Mouse (Mus musculus): ENCODE data around the gene Igbp1. TPM values are rescaled to one million over a fixed set of nuclear protein-coding genes. Genes with fewer than 3 reads are reported as not detected.

The Igbp1 gene
- total and polyA plus RNA-seq, 2 experiments from 2014 or later: 26.4 to 44.9 TPM

- H3K36me3 ChIP-seq (ENCODE audit: insufficient read depth): no peaks in the 10 kb centered on the region
- ATAC-seq (no peak), DNase-seq (no peak)
- no peak for TF ChIP-seq CTCF (IDR thresholded peaks at IDR 0.05; ENCODE audit: low read depth)
- no peaks in the 10 kb centered on the region; the same call in 1 of the 2 replicates for H3K27me3 ChIP-seq (ENCODE audit: insufficient read depth, low read length)
- no peak within 1 kb of the TSS for H3K4me3 ChIP-seq (ENCODE audit: low read depth, low read length)
- H3K9ac ChIP-seq: no peak within 1 kb of the TSS
- no peak within 1 kb of the TSS for H3K4me2 ChIP-seq (ENCODE audit: low read depth)
- 62% methylated on average over 4 of the region's 4 CpGs for whole genome bisulfite sequencing
- no peaks in the 10 kb centered on the region for H3K4me1 ChIP-seq (ENCODE audit: insufficient read depth)
- no peaks in the 10 kb centered on the region for H3K9me3 ChIP-seq (ENCODE audit: low read length)
- H3K27ac ChIP-seq (ENCODE audit: low read depth, low read length): no peak within 1 kb of the TSS
Observed at GRCm38 (mm10) chrX:100524471-100524870, 30.4 kb downstream of the Igbp1 start, which contains the start of gene Dgat2l6. Gene Dgat2l6, plus strand, starts transcription at chrX:100524838.

- H3K4me3 ChIP-seq (ENCODE audit: low read depth, low read length): no peak overlapping the region
- no peak overlapping the region for H3K27ac ChIP-seq (ENCODE audit: low read depth, low read length)
- no peaks in the 10 kb centered on the region for H3K9me3 ChIP-seq (ENCODE audit: low read length)
- ATAC-seq: no peak
- H3K27me3 ChIP-seq (ENCODE audit: insufficient read depth, low read length): no peaks in the 10 kb centered on the region
- 84% methylated on average over 3 of the region's 3 CpGs for WGBS
- H3K9ac ChIP-seq: no peak overlapping the region
- H3K36me3 ChIP-seq (ENCODE audit: insufficient read depth): no peaks in the 10 kb centered on the region
- DNase-seq: no peak
- H3K4me1 ChIP-seq (ENCODE audit: insufficient read depth): no peaks in the 10 kb centered on the region
- H3K4me2 ChIP-seq (ENCODE audit: low read depth): no peak overlapping the region
- no peak for TF ChIP-seq CTCF (IDR thresholded peaks at IDR 0.05; ENCODE audit: low read depth)
Observed at GRCm38 (mm10) chrX:100556026-100556425, 61.9 kb downstream of the Igbp1 start.

- ATAC-seq: no peak
Observed at GRCm38 (mm10) chrX:100565696-100566095, 71.6 kb downstream of the Igbp1 start.

More at GRCm38 (mm10) chrX:100565696-100566095, 71.6 kb downstream of the Igbp1 start:
- Histone ChIP-seq H3K9me3 (ENCODE audit: low read length) (no peaks in the 10 kb centered on the region), H3K27ac (ENCODE audit: low read depth, low read length) (no peak overlapping the region), H3K4me2 (ENCODE audit: low read depth) (no peak overlapping the region), H3K4me1 (ENCODE audit: insufficient read depth) (no peaks in the 10 kb centered on the region), H3K36me3 (ENCODE audit: insufficient read depth) (no peaks in the 10 kb centered on the region), H3K9ac (no peak overlapping the region), H3K27me3 (ENCODE audit: insufficient read depth, low read length) (no peaks in the 10 kb centered on the region), H3K4me3 (ENCODE audit: low read depth, low read length) (no peak overlapping the region)
- DNase-seq: no peak
- 86% methylated on average over 3 of the region's 3 CpGs for WGBS
- no peak for TF ChIP-seq CTCF (IDR thresholded peaks at IDR 0.05; ENCODE audit: low read depth)

Other genes with a start within 250 kb of the Igbp1 start
- gene Otud6a, start 65.3 kb upstream of the Igbp1 start, total RNA-seq (2014; rRNA removed): not detected in 2 replicates
- gene Otud6a, start 65.3 kb upstream of the Igbp1 start, polyA plus RNA-seq (2015; fragmentation: Nextera tagmentation; extraction: Ambion mirVana): not detected in 2 replicates
- 0.46 TPM in 1 of 2 replicates, not detected in the other for gene Awat2, start 51.6 kb upstream of the Igbp1 start, total RNA-seq (2014; rRNA removed)
- gene Awat2, start 51.6 kb upstream of the Igbp1 start, polyA plus RNA-seq (2015; fragmentation: Nextera tagmentation; extraction: Ambion mirVana): 0.06 and 0.16 TPM in 2 replicates
- gene Dgat2l6, start 30.5 kb downstream of the Igbp1 start, total RNA-seq (2014; rRNA removed): not detected in 2 replicates
- 0.03 TPM in 1 of 2 replicates, not detected in the other for gene Dgat2l6, start 30.5 kb downstream of the Igbp1 start, polyA plus RNA-seq (2015; fragmentation: Nextera tagmentation; extraction: Ambion mirVana)
- gene Awat1, start 78.0 kb downstream of the Igbp1 start, total RNA-seq (2014; rRNA removed): not detected in 2 replicates
- gene Awat1, start 78.0 kb downstream of the Igbp1 start, polyA plus RNA-seq (2015; fragmentation: Nextera tagmentation; extraction: Ambion mirVana): not detected in 2 replicates
- not detected in 2 replicates for gene P2ry4, start 100.6 kb downstream of the Igbp1 start, total RNA-seq (2014; rRNA removed)
- not detected in 2 replicates for gene P2ry4, start 100.6 kb downstream of the Igbp1 start, polyA plus RNA-seq (2015; fragmentation: Nextera tagmentation; extraction: Ambion mirVana)
- not detected in 2 replicates for gene Arr3, start 111.2 kb downstream of the Igbp1 start, total RNA-seq (2014; rRNA removed)
- gene Arr3, start 111.2 kb downstream of the Igbp1 start, polyA plus RNA-seq (2015; fragmentation: Nextera tagmentation; extraction: Ambion mirVana): 0.23 TPM in 1 of 2 replicates, not detected in the other
- gene Kif4, start 131.4 kb downstream of the Igbp1 start, total RNA-seq (2014; rRNA removed): 6.4 and 6.7 TPM in 2 replicates
- 3.1 and 3.8 TPM in 2 replicates for gene Kif4, start 131.4 kb downstream of the Igbp1 start, polyA plus RNA-seq (2015; fragmentation: Nextera tagmentation; extraction: Ambion mirVana)
- 39.2 and 41.2 TPM in 2 replicates for gene Pdzd11, start 132.3 kb downstream of the Igbp1 start, total RNA-seq (2014; rRNA removed)
- gene Pdzd11, start 132.3 kb downstream of the Igbp1 start, polyA plus RNA-seq (2015; fragmentation: Nextera tagmentation; extraction: Ambion mirVana): 80.8 and 83.8 TPM in 2 replicates
- 14.2 and 23.0 TPM in 2 replicates for gene Gdpd2, start 235.6 kb downstream of the Igbp1 start, total RNA-seq (2014; rRNA removed)
- gene Gdpd2, start 235.6 kb downstream of the Igbp1 start, polyA plus RNA-seq (2015; fragmentation: Nextera tagmentation; extraction: Ambion mirVana): 10.5 and 21.8 TPM in 2 replicates

Data from forebrain, postnatal 0 days (tissue).